Mouse (Mus musculus) kidney, postnatal 36 days (tissue): Measurements from ENCODE around the gene Cish.
"Not testable (repeated sequence)": the region's sequence is repeated elsewhere in the genome, so short reads cannot be mapped to it uniquely, and the experiment has no call there.

Experiments used
- DNase-seq, 2 experiments: peaks; one replicate each; pipeline ENCODE4 v3.0.0; 2021 to 2022; ENCODE audit warnings: mixed read lengths in 2 of 2

Gene Cish

DNA sequence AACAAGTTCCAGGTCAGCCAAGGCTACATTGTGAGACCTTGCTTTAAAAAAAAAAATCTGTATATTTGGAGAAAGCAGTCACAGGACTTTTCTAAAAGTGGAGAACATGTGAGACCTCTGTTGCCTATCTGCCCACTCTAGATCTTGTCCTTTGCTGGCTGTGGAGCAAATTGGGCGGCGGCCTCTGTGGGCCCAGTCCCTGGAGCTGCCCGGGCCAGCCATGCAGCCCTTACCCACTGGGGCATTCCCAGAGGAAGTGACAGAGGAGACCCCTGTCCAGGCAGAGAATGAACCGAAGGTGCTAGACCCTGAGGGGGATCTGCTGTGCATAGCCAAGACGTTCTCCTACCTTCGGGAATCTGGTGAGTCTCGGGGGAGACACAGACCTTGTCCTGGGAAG is 4.0 kb downstream of the Cish start:
- DNase-seq: no peak

GRCm38 (mm10) chr9:107300224-107300973 is 4.6 kb downstream of the Cish start:
- DNase-seq: no peak

- DNase-seq: no peak
These were observed 5.9 kb downstream of the Cish start for GRCm38 (mm10) chr9:107301554-107302331.

DNA sequence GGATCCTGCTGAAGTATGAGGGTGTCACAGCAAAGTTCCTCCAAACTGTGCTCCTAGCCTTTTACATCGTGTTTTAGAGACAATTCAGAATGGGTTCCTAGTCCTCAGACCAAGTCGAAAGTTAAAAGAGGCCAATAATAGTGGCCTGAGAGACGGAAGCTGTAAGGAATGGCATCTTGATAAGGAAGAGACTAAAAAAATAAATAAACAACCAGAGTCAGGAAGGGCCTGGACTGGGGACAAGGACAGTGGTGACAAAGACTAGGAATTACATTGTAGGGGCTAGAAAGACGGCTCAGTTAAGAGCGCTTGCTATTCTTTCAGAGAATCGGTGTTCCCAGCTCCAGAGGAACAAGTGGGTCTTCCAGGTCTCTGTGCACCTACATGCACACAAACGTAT is 6.8 kb downstream of the Cish start:
- no peak for DNase-seq

- peak in 1 of 2 experiments; percentile 48 for DNase-seq
These were observed 7.4 kb downstream of the Cish start for GRCm38 (mm10) chr9:107303121-107303820.

DNA sequence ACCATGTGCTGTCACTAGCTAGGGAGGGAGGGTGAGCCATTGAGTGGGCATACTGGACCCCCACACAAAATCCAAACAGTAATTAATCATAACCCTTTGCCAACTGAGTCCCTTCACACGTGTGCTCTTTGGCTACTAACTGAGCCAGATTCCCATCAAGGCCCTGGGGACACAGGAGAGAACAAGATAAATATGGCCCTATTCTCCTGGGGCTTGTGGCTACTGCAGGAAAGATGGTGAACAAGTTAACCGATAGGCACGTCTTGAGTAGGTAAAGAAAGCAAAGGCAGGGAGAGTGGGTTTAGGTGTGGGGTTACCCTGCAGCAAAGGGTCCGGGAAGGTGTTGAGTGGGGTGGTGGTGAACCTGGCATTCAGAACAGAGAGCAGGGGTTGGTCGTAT is 8.1 kb downstream of the Cish start:
- DNase-seq: no peak

DNA sequence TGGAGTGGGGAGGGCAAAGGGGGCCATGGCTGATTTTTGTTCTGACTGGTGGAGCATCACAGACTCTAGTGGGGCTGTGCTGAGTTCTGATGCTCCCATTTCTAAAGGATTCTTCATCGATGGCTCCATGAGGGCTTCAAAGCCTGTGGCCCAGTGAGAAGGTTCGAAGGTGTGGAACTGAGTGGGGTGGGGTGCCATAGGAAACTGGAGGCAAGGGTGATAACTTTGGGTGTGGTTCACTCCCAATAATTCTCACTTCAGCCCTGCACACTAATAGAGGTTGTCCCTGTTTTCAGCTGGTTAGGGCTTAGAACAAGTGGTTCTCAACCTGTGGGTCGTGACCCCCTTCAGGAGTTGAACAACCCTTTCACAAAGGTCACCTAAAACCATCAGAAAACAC is 8.6 kb downstream of the Cish start:
- DNase-seq: no peak

DNA sequence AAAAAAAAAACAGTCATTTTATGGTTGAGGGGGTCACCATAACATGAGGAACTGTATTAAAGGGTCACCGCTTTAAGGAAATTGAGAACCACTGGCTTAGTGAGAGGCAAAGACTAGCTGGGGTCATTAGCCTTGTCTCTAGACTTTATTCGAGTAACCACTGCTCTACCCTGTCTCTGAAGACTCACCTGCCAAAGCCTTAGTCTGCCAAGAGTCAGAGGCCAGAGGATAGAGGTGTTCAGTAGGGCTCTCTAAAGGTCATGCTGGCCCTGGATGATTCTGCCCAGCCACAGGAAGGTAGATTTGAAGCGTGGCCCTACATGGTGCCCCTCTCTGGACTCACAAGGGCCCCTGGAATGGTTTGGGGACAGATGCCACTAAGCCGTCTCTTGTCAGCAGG is 9.2 kb downstream of the Cish start:
- DNase-seq: peak in 1 of 2 experiments; percentile 39

DNA sequence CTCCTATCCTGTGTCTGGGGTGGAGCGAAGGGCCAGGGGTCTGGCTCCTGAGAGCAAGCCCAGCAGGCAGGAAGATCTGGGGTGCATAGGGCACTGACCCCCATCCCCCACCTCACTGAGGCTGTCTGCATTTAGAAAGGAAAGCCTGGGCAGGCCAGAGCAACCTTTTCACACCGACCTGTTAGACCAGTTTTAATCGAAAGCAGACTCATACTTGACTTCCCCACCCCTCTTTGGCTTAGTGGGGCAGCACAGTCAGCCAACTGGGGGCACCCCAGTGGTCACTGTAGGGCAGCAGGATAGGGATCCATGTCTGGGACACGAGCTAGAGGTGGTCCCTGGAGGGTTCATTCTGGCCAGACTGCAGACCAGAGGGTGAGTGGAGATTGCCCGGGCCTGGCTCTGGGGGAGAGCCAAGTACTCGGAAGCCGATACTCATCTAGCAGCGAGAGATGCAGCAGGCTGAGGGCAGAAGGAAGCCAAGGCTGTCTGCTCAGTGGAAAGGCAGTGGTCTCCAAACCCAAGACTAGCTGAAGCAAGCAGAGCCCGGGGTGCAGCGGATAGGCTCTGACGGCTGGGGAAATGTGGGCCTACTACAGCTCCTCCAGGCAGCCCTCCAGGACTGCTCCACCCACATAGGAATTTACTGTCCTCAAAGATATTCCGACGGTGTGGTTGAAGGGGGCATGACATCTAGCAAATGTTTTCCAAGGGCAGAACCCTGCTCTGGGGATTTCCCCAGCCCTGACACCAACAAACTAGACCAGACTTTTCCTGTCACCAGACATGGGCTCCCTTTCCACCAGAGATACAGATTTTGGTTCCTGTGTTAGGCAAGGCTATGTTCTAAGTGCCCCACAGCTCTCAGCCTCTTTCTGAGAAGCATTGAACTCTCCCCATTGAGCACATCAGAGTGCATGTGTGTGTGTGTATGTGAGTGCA is 10.0 kb downstream of the Cish start:
- DNase-seq: peak; percentile 37 to 53

DNA sequence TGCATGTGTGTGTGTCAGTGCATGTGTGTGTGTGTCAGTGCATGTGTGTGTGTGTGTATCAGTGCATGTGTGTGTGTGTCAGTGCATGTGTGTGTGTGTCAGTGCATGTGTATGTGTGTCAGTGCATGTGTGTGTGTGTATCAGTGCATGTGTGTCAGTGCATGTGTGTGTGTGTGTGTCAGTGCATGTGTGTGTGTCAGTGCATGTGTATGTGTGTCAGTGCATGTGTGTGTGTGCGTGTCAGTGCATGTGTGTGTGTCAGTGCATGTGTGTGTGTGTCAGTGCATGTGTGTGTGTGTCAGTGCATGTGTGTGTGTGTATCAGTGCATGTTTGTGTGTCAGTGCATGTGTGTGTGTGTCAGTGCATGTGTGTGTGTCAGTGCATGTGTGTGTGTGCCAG is 10.8 kb downstream of the Cish start:
- DNase-seq: not testable (repeated sequence)

- peak; percentile 66 to 69 for DNase-seq
These were observed 11.5 kb downstream of the Cish start for GRCm38 (mm10) chr9:107307099-107307872.

DNA sequence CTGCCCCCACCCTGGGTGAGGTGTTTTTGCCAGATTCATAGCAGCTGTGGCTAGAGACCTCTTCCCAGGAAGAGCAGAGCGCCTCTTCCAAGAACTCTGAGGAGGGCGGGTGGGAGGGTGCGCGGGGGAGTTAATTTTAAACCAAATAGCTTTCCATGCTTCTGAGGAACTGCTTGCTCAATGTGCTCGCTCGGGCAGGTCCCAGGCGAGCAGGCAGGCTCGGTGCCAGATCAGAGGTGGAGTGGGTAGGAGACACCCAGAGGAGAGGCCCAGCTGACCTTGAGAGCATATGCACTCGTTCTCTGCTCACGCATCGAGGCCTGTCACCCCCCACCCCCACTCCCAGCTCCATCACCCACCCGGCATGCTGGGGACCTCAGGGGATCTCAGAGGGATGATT is 12.1 kb downstream of the Cish start:
- peak; percentile 96 to 97 for DNase-seq

DNA sequence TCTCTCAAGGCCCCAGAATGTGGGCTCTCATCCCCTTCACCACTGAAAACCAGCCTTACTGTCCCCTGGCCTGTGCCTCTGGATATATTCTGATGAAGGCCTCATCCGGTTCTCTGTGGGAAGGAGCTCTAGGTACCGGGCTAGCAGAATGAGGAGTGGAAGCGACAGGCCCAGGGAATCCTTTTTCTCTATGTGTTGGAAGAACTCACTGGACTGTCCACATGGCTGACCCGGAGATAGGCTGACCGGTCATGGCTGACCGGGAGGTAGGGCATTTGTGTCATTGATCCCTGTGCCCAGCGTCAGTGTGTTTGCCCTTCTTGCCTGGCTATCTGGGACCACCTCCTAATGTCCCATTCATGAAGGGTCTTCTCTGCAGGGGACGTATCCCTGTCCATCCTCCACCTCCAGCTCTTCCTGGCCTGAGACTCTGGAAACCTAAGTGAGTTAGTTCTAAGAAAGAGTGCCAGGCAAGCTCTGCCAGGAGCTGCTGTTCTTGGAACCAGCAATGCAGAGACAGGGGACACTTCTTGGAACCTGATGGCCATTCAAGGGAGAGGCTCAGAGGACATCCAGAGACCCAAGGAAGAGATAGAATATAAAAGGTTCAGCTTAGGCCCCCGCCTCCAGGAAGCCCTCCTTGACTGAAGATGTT is 12.6 kb downstream of the Cish start:
- DNase-seq: peak; percentile 44 to 62

DNA sequence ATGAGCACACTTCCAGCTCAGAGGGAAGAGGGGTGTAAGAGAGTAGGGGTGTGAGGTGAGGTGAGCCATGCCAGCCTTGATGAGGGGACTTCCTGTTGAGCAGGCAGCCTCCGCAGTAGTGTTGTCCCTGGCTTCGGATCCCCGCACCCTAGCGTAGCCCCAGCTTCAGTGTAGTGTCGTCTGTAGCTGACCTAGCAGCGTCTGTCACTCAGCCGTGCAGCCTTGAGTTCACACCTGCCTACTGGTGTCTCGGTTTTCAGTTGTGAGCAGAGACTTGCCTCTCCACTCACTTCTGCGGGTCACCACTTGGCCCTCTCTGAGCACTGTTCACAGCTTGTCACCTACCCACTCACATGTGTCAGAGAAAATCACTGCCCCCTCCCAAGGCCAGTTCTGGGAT is 13.3 kb downstream of the Cish start:
- DNase-seq: no peak

DNA sequence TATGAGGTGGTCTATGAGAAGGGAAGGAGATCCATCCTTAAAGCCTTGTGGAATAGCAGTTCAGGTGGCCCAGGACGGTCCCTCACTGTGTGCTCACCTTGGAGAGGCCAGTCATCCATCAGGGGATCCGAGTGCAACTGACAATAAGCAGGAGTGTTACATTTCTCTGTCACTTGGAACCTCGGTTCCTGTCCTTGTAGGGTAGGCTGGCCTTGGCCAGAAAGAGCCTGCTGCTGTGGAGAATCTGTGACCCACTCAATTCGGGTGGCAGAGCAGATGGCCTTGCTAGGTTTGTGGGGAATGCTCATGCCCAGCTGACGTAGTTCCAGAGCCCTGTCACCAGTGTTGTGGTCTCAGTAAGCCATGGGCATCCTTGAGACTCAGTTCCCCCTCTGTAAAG is 13.8 kb downstream of the Cish start:
- DNase-seq: no peak

DNA sequence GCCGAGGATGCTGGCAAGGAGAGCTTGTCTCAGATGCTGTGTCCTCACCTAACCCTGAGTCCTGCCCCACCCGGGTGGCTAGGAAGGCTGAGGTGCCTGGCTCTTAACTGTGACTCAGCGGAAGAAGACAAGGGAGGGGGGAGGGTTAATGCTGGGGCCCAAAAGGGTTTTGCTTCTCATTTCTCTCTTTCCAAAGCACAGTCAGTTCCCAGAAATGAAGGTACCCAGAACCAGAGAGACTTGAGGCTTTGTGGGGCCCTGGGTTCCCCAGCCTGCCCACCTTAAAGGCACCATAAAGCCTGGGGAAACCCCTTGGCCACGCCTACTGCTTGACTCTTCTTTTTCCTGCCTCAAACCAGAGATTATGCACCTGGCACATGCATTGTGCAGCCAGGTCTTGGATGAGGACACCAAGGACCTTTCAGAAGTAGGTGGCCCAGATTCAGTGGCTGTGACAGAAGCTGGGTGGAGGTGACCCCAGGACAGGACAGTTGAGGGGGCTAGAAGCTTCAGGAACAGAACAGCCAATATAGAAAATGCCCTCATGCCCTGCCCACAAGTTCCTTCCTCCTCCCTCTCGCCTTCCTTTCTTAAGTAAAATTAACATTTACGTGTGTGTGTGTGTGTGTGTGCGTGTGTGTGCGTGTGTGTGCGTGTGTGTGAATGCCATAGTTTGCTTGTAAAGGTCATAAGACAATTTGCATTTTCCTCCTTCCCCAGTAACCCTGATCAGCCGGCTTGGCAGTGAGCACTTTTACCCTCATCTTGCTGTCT is 17.2 kb downstream of the Cish start:
- no peak for DNase-seq

DNA sequence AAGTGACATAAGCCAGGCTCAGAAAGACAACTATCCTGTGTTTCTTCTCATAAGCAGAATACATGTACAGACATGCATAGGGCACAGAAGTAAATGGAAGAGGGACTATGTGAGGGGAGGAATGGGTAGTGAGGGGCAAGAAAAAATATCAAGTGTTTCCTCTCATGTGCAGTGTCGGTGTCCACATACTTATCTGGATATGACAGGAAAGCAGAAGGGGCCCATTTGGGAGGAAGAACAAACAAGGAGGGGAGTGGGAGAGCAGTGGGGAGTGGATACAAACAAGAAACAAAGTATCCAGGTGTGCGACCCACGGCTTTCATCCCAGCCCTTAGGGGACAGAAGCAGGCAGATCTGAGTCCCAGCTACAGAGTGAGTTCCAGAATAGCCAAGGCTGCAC is 18.1 kb downstream of the Cish start:
- DNase-seq: no peak

GRCm38 (mm10) chr9:107315791-107316190 is 20.0 kb downstream of the Cish start:
- peak; percentile 61 to 71 for DNase-seq

GRCm38 (mm10) chr9:107322461-107323050 is 26.7 kb downstream of the Cish start:
- DNase-seq: peak in 1 of 2 experiments; percentile 42

- DNase-seq: peak; percentile 66 to 76
These were observed 27.7 kb downstream of the Cish start for GRCm38 (mm10) chr9:107323558-107323957.
